Mouse (Mus musculus) lung, postnatal 0 days (tissue): Measurements from ENCODE around the gene Arhgef6. TPM values are rescaled to one million over a fixed set of nuclear protein-coding genes. Genes with fewer than 3 reads are reported as not detected.

ENCODE experiments used
- ATAC-seq: fragments of 200-750 bp; cut with Nextera tagmentation; 2 replicates; pipeline ENCODE4 v1.8.0; 2017; ENCODE audit warnings: moderate library complexity
- DNase-seq: peaks from one replicate; pipeline ENCODE4 v3.0.0-alpha.2; 2016; ENCODE audit warnings: low spot score
- H3K27ac ChIP-seq: fragments of 300-500 bp; sonication (generic); 2 replicates; pipeline ENCODE4 v1.5.1; 2014; ENCODE audit warnings: antibody characterized with exemption, mild to moderate bottlenecking, low read length, mixed read lengths
- H3K27me3 ChIP-seq: fragments of 300-500 bp; sonication (generic); replicated peaks from 2 replicates; pipeline ENCODE4 v1.6.1; 2014; ENCODE audit warnings: low read length, mixed read lengths; ENCODE audit not compliant: insufficient read depth
- H3K36me3 ChIP-seq: fragments of 300-500 bp; sonication (generic); 2 replicates; pipeline ENCODE4 v1.6.1; 2014; ENCODE audit warnings: low read length, mixed read lengths; ENCODE audit not compliant: insufficient read depth
- H3K4me1 ChIP-seq: fragments of 300-500 bp; sonication (generic); 2 replicates; pipeline ENCODE4 v1.6.1; 2014; ENCODE audit warnings: antibody characterized with exemption, low read depth, low read length, mixed read lengths; ENCODE audit not compliant: insufficient read depth
- H3K4me2 ChIP-seq: fragments of 300-500 bp; sonication (generic); replicated peaks from 2 replicates; pipeline ENCODE4 v1.6.1; 2014; ENCODE audit warnings: low read depth, mild to moderate bottlenecking, low read length, moderate library complexity, mixed read lengths
- H3K4me3 ChIP-seq: fragments of 300-500 bp; sonication (generic); 2 replicates; pipeline ENCODE4 v1.5.1; 2014; ENCODE audit warnings: low read depth, low read length
- H3K9ac ChIP-seq: fragments of 300-500 bp; sonication (generic); replicated peaks from 2 replicates; pipeline ENCODE4 v1.6.1; 2014; ENCODE audit warnings: low read depth, mild to moderate bottlenecking
- H3K9me3 ChIP-seq: fragments of 300-500 bp; sonication (generic); 2 replicates; pipeline ENCODE4 v1.6.1; 2016; ENCODE audit warnings: low read length, mixed read lengths
- CTCF ChIP-seq: IDR thresholded peaks from 2 replicates; pipeline ENCODE4 v1.5.1; 2016; ENCODE audit warnings: antibody characterized with exemption, mild to moderate bottlenecking
- EP300 ChIP-seq: IDR thresholded peaks from 2 replicates; pipeline ENCODE4 v1.6.1; 2016; ENCODE audit warnings: antibody characterized with exemption, mild to moderate bottlenecking, control low read depth
- WGBS: fragments of 180-500 bp; shearing (Covaris S2); extraction: QIAGEN DNeasy Blood & Tissue Kit; methylation state at CpG from one replicate; pipeline ENCODE4 v1.1.7; 2014; 5-methylcytosine and 5-hydroxymethylcytosine counted together
- polyA plus RNA-seq: library from polyadenylated mRNA; unstranded; fragments of >200 nt; fragmentation: Nextera tagmentation; extraction: Ambion mirVana; gene quantifications from 2 replicates; pipeline ENCODE4 v1.2.1, GENCODE M21; 2015

Arhgef6 gene
- polyA plus RNA-seq, 1 experiment from 2014 or later: 23.3 TPM

DNA sequence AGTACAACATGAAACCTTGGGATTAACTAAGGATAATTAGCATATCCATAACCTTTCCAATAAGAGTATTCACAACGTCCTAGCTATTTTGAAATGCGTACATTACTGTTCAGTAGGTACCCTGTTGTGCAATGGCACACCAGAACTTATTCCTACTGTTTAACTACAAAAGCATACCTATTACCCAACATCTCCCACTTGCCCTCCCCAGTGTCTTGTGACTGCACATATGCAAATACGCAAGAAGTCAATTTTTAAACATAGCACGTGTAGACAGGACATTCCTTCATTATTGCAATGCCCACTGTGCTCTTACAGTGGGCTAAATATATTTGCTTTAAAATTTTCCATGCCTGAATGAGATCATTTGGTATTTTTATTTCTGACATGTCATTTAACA is 34.4 kb upstream of the Arhgef6 start:
- DNase-seq: peak; percentile 61
- no peaks in the 10 kb centered on the region for H3K36me3 ChIP-seq
- 52% methylated on average over 4 of the region's 4 CpGs for WGBS
- TF ChIP-seq EP300: peak; percentile 60
- TF ChIP-seq CTCF: no peak
- H3K27me3 ChIP-seq: no peaks in the 10 kb centered on the region
- ATAC-seq: peak; percentile 85
- H3K27ac ChIP-seq: no peak overlapping the region
- H3K4me2 ChIP-seq: no peak overlapping the region
- H3K4me3 ChIP-seq: no peak overlapping the region
- no peaks in the 10 kb centered on the region for H3K9me3 ChIP-seq
- no peaks in the 10 kb centered on the region for H3K4me1 ChIP-seq
- no peak overlapping the region for H3K9ac ChIP-seq

DNA sequence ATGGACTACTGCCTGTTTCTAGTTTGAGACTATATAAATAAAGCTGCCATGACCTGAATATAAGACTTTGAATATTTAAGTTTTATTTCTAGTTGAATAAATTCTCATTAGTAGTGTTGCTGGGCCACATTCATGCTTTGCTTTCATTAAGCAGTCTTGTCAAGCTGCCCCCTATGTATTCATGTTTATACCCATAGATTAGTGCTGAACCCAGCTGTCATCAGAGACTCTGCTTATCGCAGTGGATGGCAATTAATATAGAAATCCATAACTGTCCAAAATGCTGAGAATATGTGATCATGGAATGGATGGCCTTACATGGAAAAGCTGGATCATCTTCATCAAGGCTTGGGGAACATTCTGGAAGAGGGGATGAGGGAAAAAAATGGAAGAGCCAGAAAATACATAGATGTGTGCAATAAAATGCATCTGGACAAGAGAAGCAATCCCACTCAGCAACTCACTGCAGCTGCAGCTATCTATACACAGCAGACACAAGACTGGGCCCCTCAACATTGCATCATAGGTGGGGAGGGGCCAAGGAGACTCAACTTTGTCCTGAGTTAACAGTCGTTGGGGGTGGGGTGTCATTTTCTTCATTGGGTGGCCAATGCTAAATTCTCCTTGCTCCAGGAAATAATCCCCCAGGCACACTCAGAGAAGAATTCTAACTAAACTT is 26.5 kb upstream of the Arhgef6 start:
- TF ChIP-seq EP300 (no peak), CTCF (no peak)

GRCm38 (mm10) chrX:57359316-57359715 is 20.8 kb upstream of the Arhgef6 start:
- peak; percentile 27; the same call in 1 of the 2 replicates for TF ChIP-seq EP300
- TF ChIP-seq CTCF: no peak
- DNase-seq: peak; percentile 14
- H3K4me1 ChIP-seq: no peaks in the 10 kb centered on the region
- H3K27me3 ChIP-seq: no peaks in the 10 kb centered on the region
- H3K9me3 ChIP-seq: no peaks in the 10 kb centered on the region
- H3K4me2 ChIP-seq: no peak overlapping the region
- peak; percentile 62 for ATAC-seq
- H3K36me3 ChIP-seq: no peaks in the 10 kb centered on the region
- no peak overlapping the region for H3K27ac ChIP-seq
- H3K4me3 ChIP-seq: no peak overlapping the region
- WGBS: 41% methylated on average over 1 of the region's 1 CpGs
- no peak overlapping the region for H3K9ac ChIP-seq

More for the DNA sequence above, 26.5 kb upstream of the Arhgef6 start:
- no peak overlapping the region for H3K4me3 ChIP-seq
- no peaks in the 10 kb centered on the region for H3K27me3 ChIP-seq
- H3K4me1 ChIP-seq: no peaks in the 10 kb centered on the region
- no peak overlapping the region for H3K4me2 ChIP-seq
- WGBS: 50% methylated on average over 2 of the region's 2 CpGs
- H3K36me3 ChIP-seq: no peaks in the 10 kb centered on the region
- no peak overlapping the region for H3K27ac ChIP-seq
- H3K9me3 ChIP-seq: no peaks in the 10 kb centered on the region
- no peak overlapping the region for H3K9ac ChIP-seq
- ATAC-seq (no peak), DNase-seq (no peak)

DNA sequence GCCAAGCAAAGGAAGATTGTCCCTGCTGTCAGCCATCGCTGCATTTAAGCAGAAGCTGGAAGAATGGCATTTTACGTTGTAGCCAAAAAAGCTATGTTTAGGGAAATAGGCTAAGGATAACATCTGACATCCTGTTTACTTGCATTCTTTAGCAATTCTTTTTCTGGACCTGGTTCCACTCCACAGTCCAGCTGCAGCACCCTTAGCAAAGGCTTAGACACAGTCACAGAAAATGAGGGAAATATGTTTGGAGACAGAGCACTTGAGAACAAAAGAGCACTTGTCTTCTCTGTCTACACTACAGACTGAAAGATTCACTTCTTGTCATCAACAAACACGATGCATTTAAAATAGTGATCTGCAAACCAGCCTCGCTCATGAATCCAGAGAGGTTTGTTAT is 691 bp upstream of the Arhgef6 start:
- Histone ChIP-seq H3K27ac (no peak overlapping the region), H3K9me3 (no peaks in the 10 kb centered on the region), H3K27me3 (no peaks in the 10 kb centered on the region), H3K4me1 (no peaks in the 10 kb centered on the region), H3K4me2 (peak overlapping the region; percentile 27; the same call in 1 of the 2 replicates), H3K36me3 (no peaks in the 10 kb centered on the region), H3K9ac (no peak overlapping the region), H3K4me3 (no peak overlapping the region)
- ATAC-seq (peak; percentile 37; the same call in 1 of the 2 replicates), DNase-seq (no peak)
- 36% methylated on average over 4 of the region's 4 CpGs for WGBS
- no peak for TF ChIP-seq EP300
- no peak for TF ChIP-seq CTCF

DNA sequence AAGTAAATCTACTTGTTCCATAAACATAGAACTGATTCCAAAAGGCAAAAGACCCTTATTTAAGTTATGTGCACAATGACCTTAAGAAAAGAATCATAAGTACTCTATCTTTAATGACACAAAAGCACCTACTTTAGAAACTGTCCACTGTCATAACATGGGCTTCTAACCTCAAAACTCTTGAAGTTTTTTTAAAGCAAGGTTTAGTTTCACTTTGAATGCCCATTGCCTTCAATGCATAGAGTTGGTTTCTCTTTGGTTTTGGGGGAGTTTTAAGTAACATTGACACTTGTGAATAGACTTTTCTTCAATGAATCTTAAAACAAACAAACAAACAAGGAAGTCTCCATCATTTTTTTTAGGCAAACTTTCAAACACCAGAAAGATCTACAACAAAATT is 947 bp downstream of the Arhgef6 start:
- Histone ChIP-seq H3K36me3 (no peaks in the 10 kb centered on the region), H3K9ac (no peak overlapping the region), H3K9me3 (no peaks in the 10 kb centered on the region), H3K27ac (no peak overlapping the region), H3K4me3 (no peak overlapping the region), H3K27me3 (no peaks in the 10 kb centered on the region), H3K4me2 (0 out of 2 replicates have a peak overlapping the region, but pooled peaks have one; percentile 27), H3K4me1 (no peaks in the 10 kb centered on the region)
- DNase-seq: no peak
- TF ChIP-seq EP300: no peak
- TF ChIP-seq CTCF: no peak
- no peak for ATAC-seq

DNA sequence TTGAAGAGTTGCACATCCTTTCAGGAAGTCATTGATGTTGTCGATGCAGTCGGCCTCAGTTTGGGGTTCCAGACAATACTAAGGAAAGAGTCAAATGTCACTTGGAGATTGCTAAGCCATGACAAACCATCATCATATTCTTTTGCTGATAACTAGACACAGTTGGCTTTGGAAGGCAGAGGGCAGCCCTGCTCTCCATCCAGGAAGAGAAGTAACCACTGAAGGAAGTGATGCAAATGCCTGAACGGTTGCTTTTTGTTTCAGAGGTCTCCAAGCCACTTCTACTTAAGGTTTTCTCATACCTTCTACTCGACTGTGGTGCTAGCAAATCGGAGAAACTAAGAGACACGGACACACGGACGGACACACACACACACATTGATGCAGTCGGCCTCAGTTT is 1.6 kb downstream of the Arhgef6 start:
- no peak overlapping the region for H3K9ac ChIP-seq
- WGBS: 64% methylated on average over 9 of the region's 9 CpGs
- no peaks in the 10 kb centered on the region for H3K4me1 ChIP-seq
- H3K27me3 ChIP-seq: no peaks in the 10 kb centered on the region
- no peak overlapping the region for H3K4me2 ChIP-seq
- DNase-seq (no peak), ATAC-seq (no peak)
- no peaks in the 10 kb centered on the region for H3K9me3 ChIP-seq
- TF ChIP-seq EP300 (no peak), CTCF (no peak)
- H3K36me3 ChIP-seq: no peaks in the 10 kb centered on the region
- no peak overlapping the region for H3K4me3 ChIP-seq
- no peak overlapping the region for H3K27ac ChIP-seq

DNA sequence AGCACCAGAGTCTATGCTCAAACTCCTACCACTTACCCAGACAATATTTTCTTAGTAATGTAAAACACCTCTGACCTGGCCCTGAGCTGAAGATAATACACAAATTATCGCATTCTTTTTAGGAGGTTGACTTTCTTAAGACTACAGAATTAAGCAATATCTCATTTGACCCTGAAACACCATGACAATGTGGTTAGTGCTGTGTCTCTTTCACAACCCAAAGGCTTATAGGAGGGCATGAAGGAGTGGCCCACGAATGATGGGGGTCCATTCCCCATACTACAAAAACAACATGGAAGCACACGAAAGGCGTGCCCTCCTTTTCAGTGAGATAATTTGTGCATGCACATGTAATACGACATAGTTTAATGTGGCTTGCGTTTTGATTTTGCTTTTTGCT is 3.2 kb downstream of the Arhgef6 start:
- 87% methylated on average over 6 of the region's 6 CpGs for WGBS
- Histone ChIP-seq H3K4me3 (no peak overlapping the region), H3K4me2 (no peak overlapping the region), H3K9me3 (no peaks in the 10 kb centered on the region), H3K4me1 (no peaks in the 10 kb centered on the region), H3K9ac (no peak overlapping the region), H3K36me3 (no peaks in the 10 kb centered on the region), H3K27ac (no peak overlapping the region), H3K27me3 (no peaks in the 10 kb centered on the region)
- DNase-seq (no peak), ATAC-seq (no peak)
- TF ChIP-seq EP300: no peak
- no peak for TF ChIP-seq CTCF
